Mouse (Mus musculus) testis, adult 2 months (tissue): ENCODE data around the gene Ksr2.

Experiments
- CTCF ChIP-seq: fragments of 200-500 bp; IDR thresholded peaks from 2 replicates; pipeline ENCODE4 v1.5.1; 2012; ENCODE audit warnings: low read depth, mild to moderate bottlenecking, inconsistent platforms, low read length, moderate library complexity; ENCODE audit not compliant: control insufficient read depth, insufficient read depth, insufficient replicate concordance
- POLR2A ChIP-seq: fragments of 200-500 bp; IDR thresholded peaks from 2 replicates; pipeline ENCODE4 v1.6.1; 2012; ENCODE audit warnings: low read depth, mild to moderate bottlenecking, inconsistent platforms, low read length, moderate library complexity; ENCODE audit not compliant: control insufficient read depth

DNA sequence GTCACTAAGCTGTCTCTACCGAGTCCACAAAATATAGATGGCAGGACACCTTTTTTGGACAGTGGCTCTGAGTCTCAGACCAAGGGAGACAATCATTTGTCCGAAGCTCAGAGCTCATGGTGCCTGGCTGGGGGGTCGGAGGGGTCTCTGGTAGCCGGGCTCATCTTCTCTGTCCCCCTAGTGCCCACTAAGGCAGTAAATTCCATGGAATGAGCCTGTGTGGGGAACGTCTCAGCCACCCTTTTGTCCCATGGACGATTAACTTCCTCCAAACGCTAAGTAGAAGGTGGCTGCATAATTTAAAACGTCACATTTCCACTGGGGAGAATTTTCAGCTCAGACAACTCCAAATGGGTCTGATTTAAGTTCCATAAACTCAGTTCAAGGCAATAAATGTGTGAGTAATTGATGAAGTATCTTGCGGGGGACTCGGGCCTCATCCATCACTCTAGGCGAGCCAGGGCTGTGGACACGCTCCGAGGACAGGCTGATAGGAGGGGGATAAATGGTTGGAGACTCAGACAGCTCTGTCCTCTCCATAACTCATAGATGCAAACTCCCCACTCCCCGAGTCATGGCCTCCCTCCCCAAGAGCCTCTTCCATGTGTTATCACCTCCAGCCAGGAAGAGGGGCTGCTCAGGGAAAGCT lies 237.6 kb downstream of the Ksr2 start:
- TF ChIP-seq POLR2A (no peak), CTCF (no peak)
